Mouse (Mus musculus): ENCODE measurements at regions not wholly inside any gene's neighbourhood (a gene's known extent, or its start where the extent isn't known, plus 50 kb on each side); places are given as distances from the start of the nearest gene placed in this dataset.

DNA sequence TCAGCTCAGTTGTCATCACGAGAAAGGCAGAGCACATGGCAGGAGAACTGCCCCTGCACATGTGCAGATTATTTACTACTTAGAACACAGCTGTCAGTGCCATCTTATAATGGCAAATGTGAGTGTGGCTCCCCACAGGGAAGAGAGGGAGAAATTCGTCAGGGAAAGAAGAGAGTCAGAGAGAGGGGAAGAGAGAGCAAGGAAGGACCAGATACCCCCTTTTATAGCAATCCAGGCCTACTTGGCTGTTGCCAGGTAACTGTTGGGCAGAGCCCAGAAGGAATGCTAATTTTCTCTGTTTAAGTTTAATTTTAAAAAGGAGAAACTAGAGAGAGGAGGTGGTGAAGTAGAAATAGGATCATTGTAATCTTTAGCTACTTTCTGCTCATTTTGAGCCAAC lies 816.5 kb upstream of the 4931408C20Rik start:
- no peak for DNase-seq

DNA sequence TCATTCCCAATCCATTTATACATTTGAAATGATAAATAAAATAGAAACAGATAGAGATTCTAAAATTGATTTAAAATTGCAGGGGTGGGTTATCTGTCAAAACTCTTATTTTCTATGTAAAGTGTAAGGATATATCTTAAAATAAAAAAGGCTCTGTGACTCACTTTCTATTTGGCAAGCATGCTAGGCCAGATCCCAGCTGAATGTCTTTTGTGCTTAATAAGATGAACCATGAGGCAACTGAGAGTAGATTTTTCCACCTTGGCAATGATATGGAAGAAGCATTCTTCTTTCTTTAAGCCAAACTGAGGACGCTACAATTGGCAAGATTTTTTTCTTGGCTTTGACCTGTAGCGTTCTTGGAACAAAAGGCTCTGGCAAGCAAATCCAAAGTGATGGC lies 791.7 kb upstream of the 4931408C20Rik start:
- H3K27me3 ChIP-seq (ENCODE audit: insufficient read depth, low read length): no peaks in the 10 kb centered on the region
- no peak overlapping the region for H3K9ac ChIP-seq
- peak; percentile 13 for DNase-seq
- no peak overlapping the region for H3K4me3 ChIP-seq (ENCODE audit: low read depth, low read length)
- H3K9me3 ChIP-seq (ENCODE audit: low read length): no peaks in the 10 kb centered on the region
- H3K36me3 ChIP-seq (ENCODE audit: insufficient read depth): no peaks in the 10 kb centered on the region
- ATAC-seq: peak; percentile 10; the same call in 1 of the 2 replicates
- 50% methylated on average over 2 of the region's 2 CpGs for WGBS
- no peaks in the 10 kb centered on the region for H3K4me1 ChIP-seq (ENCODE audit: insufficient read depth)
- no peak overlapping the region for H3K27ac ChIP-seq (ENCODE audit: low read depth, low read length)
- no peak overlapping the region for H3K4me2 ChIP-seq (ENCODE audit: low read depth)
- no peak for TF ChIP-seq CTCF (IDR thresholded peaks at IDR 0.05; ENCODE audit: low read depth)

More for the DNA sequence above, 816.5 kb upstream of the 4931408C20Rik start:
- no peak overlapping the region for H3K27ac ChIP-seq (ENCODE audit: low read depth, low read length)
- no peaks in the 10 kb centered on the region for H3K4me1 ChIP-seq (ENCODE audit: insufficient read depth)
- H3K4me2 ChIP-seq (ENCODE audit: low read depth): no peak overlapping the region
- ATAC-seq: no peak
- no peak for TF ChIP-seq CTCF (IDR thresholded peaks at IDR 0.05; ENCODE audit: low read depth)
- H3K9ac ChIP-seq: no peak overlapping the region
- H3K27me3 ChIP-seq (ENCODE audit: insufficient read depth, low read length): no peaks in the 10 kb centered on the region
- no peak overlapping the region for H3K4me3 ChIP-seq (ENCODE audit: low read depth, low read length)
- no peaks in the 10 kb centered on the region for H3K9me3 ChIP-seq (ENCODE audit: low read length)
- WGBS: 30% methylated on average over 2 of the region's 2 CpGs
- no peaks in the 10 kb centered on the region for H3K36me3 ChIP-seq (ENCODE audit: insufficient read depth)

DNA sequence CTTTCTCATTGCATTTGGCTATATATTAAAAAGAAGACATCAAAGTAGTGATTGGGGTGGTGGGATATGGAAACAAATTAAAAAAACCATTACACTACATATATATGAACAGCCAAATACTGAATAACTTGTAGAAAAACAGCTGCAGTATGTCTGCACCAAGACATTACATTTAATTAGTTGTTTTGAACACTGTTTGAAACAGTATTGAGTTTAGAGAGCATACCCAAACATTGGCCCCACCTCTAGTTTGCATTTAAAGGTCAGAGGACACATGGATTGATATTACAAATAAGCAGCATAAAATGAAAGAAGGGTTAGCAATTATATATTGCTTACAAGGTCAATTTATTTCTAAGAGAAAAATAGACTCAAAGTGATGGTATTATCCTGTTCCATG lies 758.8 kb upstream of the 4931408C20Rik start:
- no peak overlapping the region for H3K9ac ChIP-seq
- H3K27ac ChIP-seq (ENCODE audit: low read depth, low read length): no peak overlapping the region
- no peaks in the 10 kb centered on the region for H3K27me3 ChIP-seq (ENCODE audit: insufficient read depth, low read length)
- no peak for ATAC-seq
- no peaks in the 10 kb centered on the region for H3K36me3 ChIP-seq (ENCODE audit: insufficient read depth)
- no peak for DNase-seq
- H3K9me3 ChIP-seq (ENCODE audit: low read length): no peaks in the 10 kb centered on the region
- no peak for TF ChIP-seq CTCF (IDR thresholded peaks at IDR 0.05; ENCODE audit: low read depth)
- H3K4me3 ChIP-seq (ENCODE audit: low read depth, low read length): no peak overlapping the region
- no peaks in the 10 kb centered on the region for H3K4me1 ChIP-seq (ENCODE audit: insufficient read depth)
- H3K4me2 ChIP-seq (ENCODE audit: low read depth): no peak overlapping the region
